Comparison of ENCODE assay signal across 25 mouse cellular contexts in the genomic region with DNA sequence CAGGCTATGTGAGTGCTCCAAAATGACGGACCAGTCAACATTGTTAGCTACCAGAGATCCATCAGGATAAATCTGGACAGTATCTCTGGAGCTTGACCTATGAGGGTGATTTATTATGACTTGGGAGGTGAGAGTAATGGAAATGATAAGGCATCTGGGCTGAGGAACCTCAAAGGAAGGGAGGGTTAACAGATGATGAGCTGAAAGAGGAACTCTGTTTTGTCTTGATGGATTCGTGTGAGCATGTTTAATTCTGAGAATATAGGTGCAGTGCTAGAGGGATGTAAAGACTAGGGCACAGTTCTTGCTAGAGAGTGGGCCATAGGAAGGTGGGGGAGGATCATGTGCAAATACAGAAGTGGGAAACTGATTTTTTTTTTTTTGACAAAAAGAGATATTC.
"Had no signal": no experiment of that assay in that cellular context is flagged by ENCODE, and none has a peak within 500 bp of the region (broad histone marks: within the 10 kb centered on the region; RNA-seq: fewer than 3 reads in every experiment).

No protein-coding gene starts in this region.

- H3K36me3 ChIP-seq: heart, embryonic 13.5 days; heart, embryonic 15.5 days; hindbrain, embryonic 13.5 days; hindbrain, embryonic 15.5 days; kidney, embryonic 15.5 days; limb, embryonic 10.5 days; limb, embryonic 12.5 days; liver, embryonic 13.5 days had no signal

- H3K27ac ChIP-seq: gastrocnemius, adult 2 months; heart, adult 2 months; heart, embryonic 13.5 days; heart, embryonic 15.5 days; hindbrain, embryonic 13.5 days; hindbrain, embryonic 15.5 days; hindbrain, postnatal 0 days; kidney, embryonic 15.5 days; kidney, postnatal 0 days; left cerebral cortex, adult 2 months; limb, embryonic 10.5 days; limb, embryonic 12.5 days; liver, embryonic 13.5 days had no signal

- H3K4me3 ChIP-seq: gastrocnemius, adult 2 months; heart, adult 2 months; heart, embryonic 13.5 days; heart, embryonic 15.5 days; hindbrain, embryonic 13.5 days; hindbrain, embryonic 15.5 days; kidney, embryonic 15.5 days; left cerebral cortex, adult 2 months; limb, embryonic 10.5 days; limb, embryonic 12.5 days; liver, embryonic 13.5 days had no signal

- DNase-seq: gastrocnemius, adult 2 months; gastrocnemius, postnatal 10 days; gastrocnemius, postnatal 25 days; heart, adult 11 months; heart, adult 2 months; heart, postnatal 14 days; heart, postnatal 36 days; kidney, adult 11 months; kidney, adult 2 months; kidney, adult 9 months; kidney, postnatal 14 days; kidney, postnatal 36 days; liver; liver, embryonic 13.5 days had no signal

- H3K9me3 ChIP-seq: heart, embryonic 13.5 days; heart, embryonic 15.5 days; hindbrain, embryonic 13.5 days; hindbrain, embryonic 15.5 days; kidney, embryonic 15.5 days; limb, embryonic 10.5 days; limb, embryonic 12.5 days; liver, embryonic 13.5 days had no signal

- H3K4me1 ChIP-seq: heart, embryonic 13.5 days; heart, embryonic 15.5 days; hindbrain, embryonic 15.5 days; kidney, embryonic 15.5 days; limb, embryonic 12.5 days; liver, embryonic 13.5 days had no signal

- ATAC-seq: hindbrain, postnatal 0 days; intestine, embryonic 16.5 days had no signal

- H3K27me3 ChIP-seq: heart, embryonic 13.5 days; heart, embryonic 15.5 days; hindbrain, embryonic 13.5 days; hindbrain, embryonic 15.5 days; kidney, embryonic 15.5 days; limb, embryonic 12.5 days; liver, embryonic 13.5 days had no signal
